ENCODE assay signal across 7 mouse cellular contexts in genomic region chr12:91765504-91765903, GRCm38 (mm10). TPM values are rescaled to one million over a fixed set of nuclear protein-coding genes. Genes with fewer than 3 reads are reported as not detected.
DNase-seq lines count a peak whose midpoint lies in the region; ATAC-seq lines count a peak whose summit lies in the region.

No protein-coding gene starts in this region.

- H3K4me1 ChIP-seq in midbrain, embryonic 10.5 days: peaks cover 39% of the 10 kb centered on the region
- peaks cover 7% of the 10 kb centered on the region for H3K4me1 ChIP-seq in midbrain, embryonic 15.5 days
- H3K4me1 ChIP-seq in megakaryocyte, embryonic 14.5 days: peaks cover 99% of the 10 kb centered on the region
- H3K4me1 ChIP-seq in heart, embryonic 12.5 days (replicated peaks): peaks cover 28% of the 10 kb centered on the region

- no peak for ATAC-seq in midbrain, embryonic 15.5 days (replicated peaks)
- no peak for ATAC-seq in heart, embryonic 12.5 days (ENCODE audit: insufficient number of reproducible peaks, low FRiP score)

- no peak for DNase-seq in midbrain, embryonic 10.5 days (ENCODE audit: low spot score)
- DNase-seq in fibroblast of lung, adult 2 months (ENCODE audit: low read depth): peak; percentile 75
- DNase-seq in right cerebral cortex, postnatal 14 days: no peak
- DNase-seq in cerebellum, adult 9-11 months: no peak

- H3K9me3 ChIP-seq in midbrain, embryonic 10.5 days (replicated peaks): no peaks in the 10 kb centered on the region
- H3K9me3 ChIP-seq in midbrain, embryonic 15.5 days: no peaks in the 10 kb centered on the region
- no peaks in the 10 kb centered on the region for H3K9me3 ChIP-seq in megakaryocyte, embryonic 14.5 days
- peaks cover 2% of the 10 kb centered on the region; the same call in 1 of the 2 replicates for H3K9me3 ChIP-seq in heart, embryonic 12.5 days (replicated peaks)

- no peak overlapping the region for H3K4me2 ChIP-seq in midbrain, embryonic 15.5 days
- H3K4me2 ChIP-seq in heart, embryonic 12.5 days: no peak overlapping the region

- no peak overlapping the region for H3K4me3 ChIP-seq in midbrain, embryonic 10.5 days
- H3K4me3 ChIP-seq in midbrain, embryonic 15.5 days: no peak overlapping the region
- H3K4me3 ChIP-seq in megakaryocyte, embryonic 14.5 days (replicated peaks): peak overlapping the region; percentile 91
- H3K4me3 ChIP-seq in heart, embryonic 12.5 days: no peak overlapping the region

- H3K27me3 ChIP-seq in midbrain, embryonic 10.5 days (ENCODE audit: low read depth, poor library complexity, severe bottlenecking): no peaks in the 10 kb centered on the region
- H3K27me3 ChIP-seq in midbrain, embryonic 15.5 days (replicated peaks): no peaks in the 10 kb centered on the region
- no peaks in the 10 kb centered on the region for H3K27me3 ChIP-seq in megakaryocyte, embryonic 14.5 days (replicated peaks)
- peaks cover 62% of the 10 kb centered on the region for H3K27me3 ChIP-seq in heart, embryonic 12.5 days (replicated peaks)

- H3K9ac ChIP-seq in midbrain, embryonic 15.5 days: no peak overlapping the region
- no peak overlapping the region for H3K9ac ChIP-seq in heart, embryonic 12.5 days

- WGBS in midbrain, embryonic 10.5 days: 78% methylated on average over 13 of the region's 13 CpGs
- WGBS in midbrain, embryonic 15.5 days: 73% methylated on average over 13 of the region's 13 CpGs
- WGBS in heart, embryonic 12.5 days: 75% methylated on average over 13 of the region's 13 CpGs

- H3K36me3 ChIP-seq in midbrain, embryonic 10.5 days: 0 out of 2 replicates have a peak, but pooled peaks cover 3% of the 10 kb centered on the region
- no peaks in the 10 kb centered on the region for H3K36me3 ChIP-seq in midbrain, embryonic 15.5 days (replicated peaks)
- H3K36me3 ChIP-seq in megakaryocyte, embryonic 14.5 days (replicated peaks; ENCODE audit: low read length): peaks cover 61% of the 10 kb centered on the region
- no peaks in the 10 kb centered on the region for H3K36me3 ChIP-seq in heart, embryonic 12.5 days

- peak overlapping the region; percentile 52; the same call in 1 of the 2 replicates for H3K27ac ChIP-seq in midbrain, embryonic 10.5 days (replicated peaks)
- H3K27ac ChIP-seq in midbrain, embryonic 15.5 days: no peak overlapping the region
- H3K27ac ChIP-seq in heart, embryonic 12.5 days (ENCODE audit: poor library complexity, severe bottlenecking): no peak overlapping the region

RNA-seq across cellular contexts. Expression of gene Ston2, which starts 22.7 kb away (rescaled TPM):
- polyA plus RNA-seq in midbrain, embryonic 10.5 days (2016; fragmentation: Nextera tagmentation; extraction: Ambion mirVana): 9.4 and 9.9 TPM in 2 replicates
- polyA plus RNA-seq in midbrain, embryonic 15.5 days (2015; fragmentation: Nextera tagmentation; extraction: Ambion mirVana): 5.5 and 6.8 TPM in 2 replicates
- 77.2 and 85.3 TPM in 2 replicates for polyA plus RNA-seq in megakaryocyte, embryonic 14.5 days (2012; ENCODE audit: insufficient read depth, low replicate concordance)
- polyA plus RNA-seq in heart, embryonic 12.5 days (2016; fragmentation: Nextera tagmentation; extraction: Ambion mirVana): 4.9 and 7.1 TPM in 2 replicates
